Mouse (Mus musculus): ENCODE results near the gene Btbd17. TPM values are rescaled to one million over a fixed set of nuclear protein-coding genes. Genes with fewer than 3 reads are reported as not detected.

Btbd17 gene
- polyA plus RNA-seq, 1 experiment from 2014 or later, result 10.0 TPM

DNA sequence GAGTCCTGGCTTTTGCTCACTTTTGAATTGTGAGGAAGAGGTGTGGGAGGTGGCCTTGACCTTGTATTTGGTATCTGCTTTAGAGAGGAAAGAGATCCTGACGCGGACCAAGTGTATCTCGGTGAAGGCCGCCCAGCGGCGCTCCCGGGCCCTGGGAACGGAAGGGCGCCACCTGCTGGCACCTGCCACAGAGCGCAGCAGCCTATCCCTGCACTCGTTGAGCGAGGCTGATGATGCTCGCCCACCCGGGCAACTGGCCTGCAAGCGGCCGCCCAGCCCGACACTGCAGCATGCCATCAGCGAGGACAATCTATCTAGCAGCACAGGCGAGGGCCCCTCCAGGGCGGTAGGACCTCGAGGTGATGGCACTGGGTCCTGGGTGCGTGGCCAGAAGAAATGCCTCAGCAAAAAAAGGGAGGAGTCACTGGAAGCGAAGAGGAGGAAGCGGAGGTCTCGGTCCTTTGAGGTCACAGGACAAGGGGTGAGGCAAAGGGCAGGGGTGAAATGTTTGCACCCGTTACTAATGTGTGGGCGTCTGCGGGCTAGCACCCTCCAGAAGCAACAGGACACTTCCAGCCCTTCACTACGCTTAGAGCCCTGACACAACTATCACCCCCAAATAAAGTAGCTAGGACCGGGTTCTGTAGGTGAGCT lies 6.6 kb downstream of the Btbd17 start:
- Histone ChIP-seq H3K9me3 (no peaks in the 10 kb centered on the region), H3K27me3 (replicated peaks; ENCODE audit: low read depth, poor library complexity, severe bottlenecking) (peaks cover 100% of the 10 kb centered on the region), H3K36me3 (replicated peaks) (no peaks in the 10 kb centered on the region), H3K4me3 (peak overlapping the region; percentile 44), H3K4me1 (peaks cover 60% of the 10 kb centered on the region), H3K27ac (replicated peaks) (no peak overlapping the region)
- 10% methylated on average over 30 of the region's 30 CpGs for WGBS
- peak; percentile 92 for DNase-seq (ENCODE audit: low spot score)

DNA sequence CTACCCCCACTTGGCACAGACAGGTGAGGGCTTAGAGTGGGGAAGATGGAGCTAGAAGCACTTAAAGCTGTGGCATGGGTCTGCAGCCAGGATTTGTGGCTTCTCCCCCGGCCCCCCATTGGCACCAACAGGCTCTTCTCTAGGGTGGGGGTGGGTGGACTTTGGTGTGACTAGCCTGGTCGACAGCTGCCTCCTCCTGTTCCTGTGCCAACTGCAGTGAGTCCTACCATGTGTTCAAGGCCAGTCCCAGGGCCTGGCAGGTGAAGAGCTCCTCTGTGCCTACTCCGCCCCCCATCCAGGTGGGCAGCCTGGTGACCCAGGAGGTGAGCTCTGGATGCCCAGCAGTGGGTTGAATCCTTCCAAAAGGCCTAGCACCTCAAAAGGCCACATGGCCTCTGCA lies 8.1 kb downstream of the Btbd17 start:
- H3K4me3 ChIP-seq, result no peak overlapping the region
- peaks cover 97% of the 10 kb centered on the region for H3K27me3 ChIP-seq (replicated peaks; ENCODE audit: low read depth, poor library complexity, severe bottlenecking)
- peaks cover 45% of the 10 kb centered on the region for H3K4me1 ChIP-seq
- DNase-seq (ENCODE audit: low spot score), result no peak
- 82% methylated on average over 3 of the region's 3 CpGs for WGBS
- H3K36me3 ChIP-seq (replicated peaks), result no peaks in the 10 kb centered on the region
- no peaks in the 10 kb centered on the region for H3K9me3 ChIP-seq
- no peak overlapping the region for H3K27ac ChIP-seq (replicated peaks)

DNA sequence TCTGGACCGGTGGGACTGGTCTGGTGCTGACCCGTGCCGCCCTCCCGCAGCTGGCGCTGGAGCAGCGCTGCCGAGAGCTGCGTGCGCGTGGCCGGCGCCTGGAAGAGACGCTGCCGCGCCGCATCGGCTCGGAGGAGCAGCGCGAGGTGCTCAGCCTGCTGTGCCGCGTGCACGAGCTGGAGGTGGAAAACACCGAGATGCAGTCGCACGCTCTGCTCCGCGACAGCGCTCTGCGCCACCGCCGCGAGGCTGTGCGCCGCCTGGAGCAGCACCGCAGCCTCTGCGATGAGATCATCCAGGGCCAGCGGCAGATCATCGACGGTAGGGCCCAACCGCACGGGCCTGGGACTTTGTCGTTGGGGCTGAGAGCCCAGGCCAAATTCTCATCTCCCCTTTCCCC lies 9.4 kb downstream of the Btbd17 start:
- Histone ChIP-seq H3K27me3 (replicated peaks; ENCODE audit: low read depth, poor library complexity, severe bottlenecking) (peaks cover 96% of the 10 kb centered on the region), H3K9me3 (no peaks in the 10 kb centered on the region), H3K4me1 (peaks cover 34% of the 10 kb centered on the region), H3K27ac (replicated peaks) (peak overlapping the region; percentile 15; the same call in 1 of the 2 replicates), H3K36me3 (replicated peaks) (no peaks in the 10 kb centered on the region), H3K4me3 (peak overlapping the region; percentile 51)
- DNase-seq (ENCODE audit: low spot score), result peak; percentile 65
- 2% methylated on average over 43 of the region's 43 CpGs for WGBS

DNA sequence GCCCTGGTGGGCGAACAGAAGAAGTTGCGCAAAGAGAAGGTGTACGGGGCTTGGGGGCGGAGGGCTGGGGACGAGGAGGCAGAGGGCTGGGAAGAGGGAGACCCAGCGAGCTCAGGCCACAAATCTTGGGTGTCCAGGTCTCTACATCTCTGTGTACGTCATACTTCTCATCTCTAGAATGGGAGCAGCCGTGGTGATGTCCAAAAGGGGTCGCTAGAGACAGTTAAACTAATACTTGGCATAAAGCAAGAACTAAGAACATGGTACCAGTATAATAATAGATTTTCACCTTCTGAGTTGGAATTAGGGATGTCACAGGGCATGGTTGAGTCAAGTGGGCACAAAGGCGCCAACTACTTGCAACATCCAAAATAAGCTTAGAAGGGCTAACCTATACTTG lies 9.9 kb downstream of the Btbd17 start:
- Histone ChIP-seq H3K27me3 (replicated peaks; ENCODE audit: low read depth, poor library complexity, severe bottlenecking) (peaks cover 96% of the 10 kb centered on the region), H3K36me3 (replicated peaks) (no peaks in the 10 kb centered on the region), H3K9me3 (no peaks in the 10 kb centered on the region), H3K4me1 (peaks cover 34% of the 10 kb centered on the region), H3K4me3 (peak overlapping the region; percentile 51), H3K27ac (replicated peaks) (peak overlapping the region; percentile 15; the same call in 1 of the 2 replicates)
- no peak for DNase-seq (ENCODE audit: low spot score)
- WGBS, result 52% methylated on average over 10 of the region's 10 CpGs

DNA sequence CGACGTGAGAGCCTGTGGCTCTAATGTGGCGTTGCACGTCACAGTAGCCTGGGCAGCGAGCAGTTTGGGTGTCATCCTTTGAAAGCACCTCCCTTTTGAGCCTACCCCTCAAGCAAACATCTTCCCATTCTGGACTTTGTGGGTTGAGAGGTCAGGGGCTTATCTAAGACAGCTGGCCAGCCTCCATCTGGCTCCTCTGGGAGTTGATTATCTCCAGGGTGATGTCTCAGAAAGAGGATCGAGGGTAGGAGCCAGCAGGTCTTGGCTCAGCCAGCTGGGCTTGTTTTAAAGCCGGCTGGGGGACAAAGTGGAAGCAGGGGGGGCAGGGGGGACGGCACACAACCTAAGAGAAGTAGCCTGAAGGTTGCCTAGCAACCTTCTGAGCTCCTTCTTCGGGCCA lies 15.7 kb downstream of the Btbd17 start:
- WGBS, result 50% methylated on average over 9 of the region's 9 CpGs
- Histone ChIP-seq H3K4me3 (no peak overlapping the region), H3K9me3 (no peaks in the 10 kb centered on the region), H3K27ac (replicated peaks) (no peak overlapping the region), H3K4me1 (peaks cover 28% of the 10 kb centered on the region), H3K27me3 (replicated peaks; ENCODE audit: low read depth, poor library complexity, severe bottlenecking) (peaks cover 60% of the 10 kb centered on the region), H3K36me3 (replicated peaks) (no peaks in the 10 kb centered on the region)
- DNase-seq (ENCODE audit: low spot score), result no peak

DNA sequence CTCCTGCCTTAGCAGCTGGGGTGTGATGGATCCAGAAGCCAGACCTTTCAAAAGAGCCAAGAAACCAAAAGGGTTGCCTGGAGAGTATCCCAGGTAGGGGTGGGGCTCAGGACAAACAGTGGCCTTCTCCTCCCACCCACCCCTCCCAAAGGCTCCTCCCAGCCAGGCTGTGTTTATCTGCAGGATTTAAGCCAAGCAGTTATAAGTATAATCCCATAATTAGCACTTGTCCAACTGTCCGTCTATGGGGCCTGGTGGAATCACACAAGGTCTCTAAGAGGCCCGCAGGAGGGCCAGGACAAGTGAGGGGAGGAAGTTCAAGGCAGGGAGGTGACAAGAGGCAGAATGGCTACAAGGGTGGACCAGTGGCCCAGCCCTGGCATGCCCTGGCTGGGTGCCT lies 23.8 kb downstream of the Btbd17 start:
- Histone ChIP-seq H3K4me3 (no peak overlapping the region), H3K9me3 (no peaks in the 10 kb centered on the region), H3K36me3 (replicated peaks) (no peaks in the 10 kb centered on the region), H3K27ac (replicated peaks) (no peak overlapping the region), H3K27me3 (replicated peaks; ENCODE audit: low read depth, poor library complexity, severe bottlenecking) (peaks cover 27% of the 10 kb centered on the region), H3K4me1 (peaks cover 35% of the 10 kb centered on the region)
- 56% methylated on average over 2 of the region's 2 CpGs for WGBS
- no peak for DNase-seq (ENCODE audit: low spot score)

DNA sequence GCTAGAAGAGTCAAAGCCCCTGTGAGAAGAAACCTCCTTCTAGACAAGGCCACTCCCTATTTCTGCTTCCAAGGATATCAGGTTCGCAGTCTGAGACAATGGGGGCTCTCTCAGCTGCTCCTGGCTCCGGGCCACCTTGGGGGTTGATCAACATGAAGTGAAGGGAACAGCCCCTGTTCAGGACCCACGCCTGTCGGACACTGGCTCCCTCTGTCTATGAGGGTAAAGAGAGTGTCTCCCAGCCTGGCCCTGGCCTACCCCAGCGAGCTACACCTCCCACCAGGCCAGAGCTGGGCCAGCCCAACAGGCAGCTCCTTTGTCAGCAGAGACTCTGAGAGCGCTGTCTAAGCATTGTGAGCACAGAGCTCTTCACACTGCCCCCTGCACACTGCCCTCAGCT lies 25.8 kb downstream of the Btbd17 start:
- 30% methylated on average over 6 of the region's 6 CpGs for WGBS
- H3K27me3 ChIP-seq (replicated peaks; ENCODE audit: low read depth, poor library complexity, severe bottlenecking), result peaks cover 47% of the 10 kb centered on the region
- H3K36me3 ChIP-seq (replicated peaks), result no peaks in the 10 kb centered on the region
- H3K9me3 ChIP-seq, result no peaks in the 10 kb centered on the region
- H3K4me1 ChIP-seq, result peaks cover 42% of the 10 kb centered on the region
- peak overlapping the region; percentile 68 for H3K27ac ChIP-seq (replicated peaks)
- no peak overlapping the region for H3K4me3 ChIP-seq
- DNase-seq (ENCODE audit: low spot score), result no peak

DNA sequence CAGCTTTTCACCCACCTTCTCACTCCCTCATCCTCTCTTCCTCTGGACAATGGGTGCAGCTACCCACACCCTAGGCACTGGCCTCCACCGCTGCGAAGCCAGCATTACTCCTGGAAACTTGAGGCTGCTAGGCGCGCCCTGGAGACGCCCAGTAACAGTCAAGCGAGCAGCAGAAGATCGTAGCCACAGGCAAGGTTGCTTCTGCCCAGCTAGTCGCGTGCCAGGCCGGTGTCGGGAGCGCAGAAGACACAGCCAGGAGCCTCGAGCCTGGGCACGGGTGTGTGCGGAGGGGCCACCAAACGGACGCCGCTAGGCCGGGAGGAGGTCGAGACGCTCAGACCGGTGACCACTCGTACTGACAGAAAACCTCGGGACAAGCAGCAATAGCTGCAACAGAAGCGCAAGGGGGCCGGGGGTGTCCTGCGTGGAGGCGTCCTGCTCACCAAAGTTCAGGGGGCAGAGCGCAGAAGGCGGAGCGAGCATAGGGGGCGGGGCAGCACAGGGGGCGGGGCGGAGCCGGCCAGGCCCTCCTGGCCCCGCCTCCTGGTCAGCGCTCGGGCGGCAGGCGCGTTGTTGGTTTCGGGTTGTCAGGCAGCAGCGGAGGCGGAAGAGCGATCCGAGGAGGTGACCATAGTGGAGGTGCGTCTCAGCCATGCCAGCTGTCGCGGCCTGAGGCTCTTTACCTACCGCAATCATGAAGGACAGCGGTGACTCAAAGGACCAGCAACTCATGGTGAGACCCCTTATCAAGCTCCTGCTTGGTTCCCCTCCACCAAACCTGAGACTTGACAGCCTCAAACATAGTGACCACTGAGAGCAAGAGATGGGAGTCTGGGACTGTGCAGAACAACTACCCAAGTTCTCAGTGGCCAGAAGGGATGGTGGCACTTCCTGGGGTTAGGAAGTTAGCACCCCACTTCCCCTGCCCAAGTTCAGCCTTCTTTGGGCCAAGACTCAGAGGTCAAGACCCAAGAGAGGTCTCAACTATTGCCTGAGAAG lies 30.6 kb downstream of the Btbd17 start, which contains the start of gene Kif19a:
Gene Kif19a (plus strand): TSS at position 569 of the 999 bp plus-strand sequence.
- WGBS, result 2% methylated on average over 51 of the region's 51 CpGs
- Histone ChIP-seq H3K27me3 (replicated peaks; ENCODE audit: low read depth, poor library complexity, severe bottlenecking) (peaks cover 60% of the 10 kb centered on the region), H3K36me3 (replicated peaks) (no peaks in the 10 kb centered on the region)

DNA sequence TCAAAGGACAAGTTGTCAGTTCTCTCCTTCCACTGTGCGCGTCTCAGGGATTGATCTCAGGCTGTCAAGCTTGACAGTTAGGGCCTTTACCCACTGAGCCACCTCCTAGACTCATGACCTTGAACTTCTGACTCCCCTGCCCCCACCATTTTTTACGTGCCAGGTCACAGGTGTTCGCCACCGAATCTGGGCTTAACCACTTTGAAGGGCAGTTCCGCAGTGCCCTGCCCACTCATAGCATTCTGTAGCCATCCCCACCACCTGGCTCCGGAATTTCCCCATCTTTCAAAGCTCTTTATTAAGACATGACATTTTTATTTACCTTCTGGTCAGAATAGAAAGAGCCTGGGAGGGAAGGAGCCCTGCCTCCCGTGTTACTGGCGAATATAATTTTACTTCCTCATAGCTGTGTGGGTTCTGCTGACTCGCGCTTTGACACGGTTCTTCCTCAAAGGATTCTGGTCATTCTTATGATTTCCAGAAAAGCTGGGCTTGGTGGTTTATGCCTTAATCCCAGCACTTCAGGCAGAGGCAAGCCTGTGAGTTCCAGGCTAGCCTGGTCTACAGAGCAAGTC lies 48.1 kb downstream of the Btbd17 start:
- Histone ChIP-seq H3K36me3 (replicated peaks) (no peaks in the 10 kb centered on the region), H3K27ac (replicated peaks) (no peak overlapping the region), H3K9me3 (no peaks in the 10 kb centered on the region), H3K4me3 (no peak overlapping the region), H3K27me3 (replicated peaks; ENCODE audit: low read depth, poor library complexity, severe bottlenecking) (peaks cover 15% of the 10 kb centered on the region), H3K4me1 (peaks cover 6% of the 10 kb centered on the region)
- no peak for DNase-seq (ENCODE audit: low spot score)
- WGBS, result 86% methylated on average over 12 of the region's 12 CpGs

More for the DNA sequence above, 30.6 kb downstream of the Btbd17 start, which contains the start of gene Kif19a:
- peak within 1 kb of the TSS; percentile 64 for H3K27ac ChIP-seq (replicated peaks)
- peak; percentile 86 for DNase-seq (ENCODE audit: low spot score)
- H3K4me3 ChIP-seq, result peak within 1 kb of the TSS; percentile 66
- no peaks in the 10 kb centered on the region for H3K9me3 ChIP-seq
- peaks cover 31% of the 10 kb centered on the region for H3K4me1 ChIP-seq

DNA sequence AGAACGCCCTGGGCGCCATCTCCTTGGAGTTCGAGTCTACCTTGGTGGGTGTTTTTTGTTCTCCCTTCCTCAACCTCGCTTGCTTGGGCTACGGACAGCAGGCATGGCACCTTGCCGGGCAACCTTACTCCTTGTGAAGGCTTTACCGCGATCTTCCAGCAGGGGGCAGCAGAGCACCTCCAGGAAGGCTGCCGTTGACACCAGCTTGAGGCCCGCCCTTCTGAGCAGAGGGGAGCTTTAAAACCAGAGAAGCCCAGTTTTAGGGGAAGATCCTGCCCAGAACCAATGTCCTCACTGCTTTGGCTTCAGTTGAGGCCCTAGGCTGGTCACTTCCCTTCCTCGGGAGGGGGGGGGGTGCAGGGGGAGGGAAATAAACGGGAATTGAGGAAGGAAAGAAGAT lies 50.6 kb downstream of the Btbd17 start:
- DNase-seq (ENCODE audit: low spot score), result peak; percentile 93
- no peaks in the 10 kb centered on the region for H3K36me3 ChIP-seq (replicated peaks)
- H3K27ac ChIP-seq (replicated peaks), result peak overlapping the region; percentile 54; the same call in 1 of the 2 replicates
- 4% methylated on average over 12 of the region's 12 CpGs for WGBS
- no peaks in the 10 kb centered on the region for H3K9me3 ChIP-seq
- H3K4me1 ChIP-seq, result peaks cover 24% of the 10 kb centered on the region
- peaks cover 15% of the 10 kb centered on the region for H3K27me3 ChIP-seq (replicated peaks; ENCODE audit: low read depth, poor library complexity, severe bottlenecking)
- peak overlapping the region; percentile 26; the same call in 1 of the 2 replicates for H3K4me3 ChIP-seq

DNA sequence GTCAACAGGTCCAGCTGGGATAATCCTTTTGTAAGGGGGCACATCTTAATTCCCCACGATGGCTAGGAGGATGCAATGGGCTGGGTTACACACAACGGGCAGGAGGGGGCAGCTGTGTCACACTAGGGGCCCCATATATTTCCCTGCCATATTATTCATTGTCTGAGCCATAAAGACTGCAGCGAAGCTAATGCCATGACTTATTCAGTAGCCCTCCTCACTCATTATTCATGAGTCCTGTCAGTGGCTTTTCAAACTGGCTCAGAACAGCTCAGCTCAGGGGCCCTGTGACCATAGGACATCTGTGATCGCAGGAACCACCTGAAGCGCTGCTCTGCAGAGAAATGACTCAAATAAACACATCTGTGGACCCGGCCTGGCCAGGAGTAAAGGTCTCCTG lies 54.3 kb downstream of the Btbd17 start:
- no peak overlapping the region for H3K4me3 ChIP-seq
- 0 out of 2 replicates have a peak overlapping the region, but pooled peaks have one; percentile 25 for H3K27ac ChIP-seq (replicated peaks)
- peaks cover 37% of the 10 kb centered on the region for H3K4me1 ChIP-seq

More for the DNA sequence above, 54.3 kb downstream of the Btbd17 start:
- Histone ChIP-seq H3K36me3 (replicated peaks) (no peaks in the 10 kb centered on the region), H3K27me3 (replicated peaks; ENCODE audit: low read depth, poor library complexity, severe bottlenecking) (peaks cover 28% of the 10 kb centered on the region), H3K9me3 (no peaks in the 10 kb centered on the region)
- 44% methylated on average over 6 of the region's 6 CpGs for WGBS
- DNase-seq (ENCODE audit: low spot score), result no peak

All from embryonic facial prominence, embryonic 10.5 days (tissue).